Mouse (Mus musculus) urinary bladder, postnatal 4 days (tissue): Measurements from ENCODE around the gene Dennd4b.
"Not testable (repeated sequence)": the region's sequence is repeated elsewhere in the genome, so short reads cannot be mapped to it uniquely, and the experiment has no call there.

Experiments used
- DNase-seq, 2 experiments: peaks; one replicate each; pipeline ENCODE4 v3.0.0; 2021 to 2022; ENCODE audit warnings: low spot score in 2 of 2

Dennd4b gene

GRCm38 (mm10) chr3:90279216-90279615, 14.2 kb downstream of the Dennd4b start:
- no peak for DNase-seq

- DNase-seq = no peak
Measured at GRCm38 (mm10) chr3:90279743-90280142, 14.8 kb downstream of the Dennd4b start.

GRCm38 (mm10) chr3:90280708-90281107, 15.7 kb downstream of the Dennd4b start:
- DNase-seq = no peak

GRCm38 (mm10) chr3:90284150-90284549, 19.2 kb downstream of the Dennd4b start:
- DNase-seq = no peak

- DNase-seq = not testable (repeated sequence)
Measured at GRCm38 (mm10) chr3:90289403-90289802, 24.4 kb downstream of the Dennd4b start.

GRCm38 (mm10) chr3:90290602-90291001, 25.6 kb downstream of the Dennd4b start:
- DNase-seq = no peak

- no peak for DNase-seq
Measured at GRCm38 (mm10) chr3:90291982-90292344, 27.0 kb downstream of the Dennd4b start.

GRCm38 (mm10) chr3:90292345-90293275, 27.6 kb downstream of the Dennd4b start, which contains the start of gene Gatad2b:
Gene Gatad2b, plus strand, starts transcription at chr3:90293178.
- peak; percentile 97 to 98 for DNase-seq

GRCm38 (mm10) chr3:90293352-90294063, 28.5 kb downstream of the Dennd4b start:
- DNase-seq = peak; percentile 56 to 73

GRCm38 (mm10) chr3:90294064-90294440, 29.1 kb downstream of the Dennd4b start:
- DNase-seq = no peak

- no peak for DNase-seq
Measured at GRCm38 (mm10) chr3:90294651-90295050, 29.7 kb downstream of the Dennd4b start.

- DNase-seq = no peak
Measured at GRCm38 (mm10) chr3:90305801-90306200, 40.8 kb downstream of the Dennd4b start.

GRCm38 (mm10) chr3:90309589-90309988, 44.6 kb downstream of the Dennd4b start:
- DNase-seq = no peak

GRCm38 (mm10) chr3:90313367-90313766, 48.4 kb downstream of the Dennd4b start:
- DNase-seq = no peak

- no peak for DNase-seq
Measured at GRCm38 (mm10) chr3:90314241-90314640, 49.3 kb downstream of the Dennd4b start.

GRCm38 (mm10) chr3:90322289-90322688, 57.3 kb downstream of the Dennd4b start:
- no peak for DNase-seq

GRCm38 (mm10) chr3:90323119-90323518, 58.1 kb downstream of the Dennd4b start:
- peak; percentile 27 to 77 for DNase-seq
